Mouse (Mus musculus) E14TG2a.4 (cell line): ENCODE results near the gene Kif16b.
A peak's percentile ranks its signal among the peaks of the same experiment; 100 is the strongest.

ENCODE experiments used
- H3K27me3 ChIP-seq: 2 replicates; pipeline ENCODE4 v1.6.1; 2014; ENCODE audit warnings: low read length, control low read depth; ENCODE audit not compliant: insufficient read depth
- H3K36me3 ChIP-seq: 2 replicates; pipeline ENCODE4 v1.6.1; 2014; ENCODE audit warnings: low read length, control low read depth; ENCODE audit not compliant: insufficient read depth
- H3K4me1 ChIP-seq: replicated peaks from 2 replicates; pipeline ENCODE4 v1.6.1; 2014; ENCODE audit warnings: low read depth, low read length, control low read depth
- H3K4me3 ChIP-seq: replicated peaks from 2 replicates; pipeline ENCODE4 v1.5.1; 2014; ENCODE audit warnings: mild to moderate bottlenecking, low read length
- H3K9me3 ChIP-seq: 2 replicates; pipeline ENCODE4 v1.6.1; 2014; ENCODE audit warnings: low read length, control low read depth
- CTCF ChIP-seq: conservative IDR thresholded peaks from 2 replicates; pipeline ENCODE4 v1.5.1; 2014; ENCODE audit warnings: low read length
- NANOG ChIP-seq: IDR thresholded peaks from 2 replicates; pipeline ENCODE4 v1.6.1; 2014; ENCODE audit warnings: borderline replicate concordance, low read length, mixed read lengths
- POU5F1 ChIP-seq: IDR thresholded peaks from 2 replicates; pipeline ENCODE4 v1.6.1; 2014; ENCODE audit warnings: low read length, borderline replicate concordance

The Kif16b gene

DNA sequence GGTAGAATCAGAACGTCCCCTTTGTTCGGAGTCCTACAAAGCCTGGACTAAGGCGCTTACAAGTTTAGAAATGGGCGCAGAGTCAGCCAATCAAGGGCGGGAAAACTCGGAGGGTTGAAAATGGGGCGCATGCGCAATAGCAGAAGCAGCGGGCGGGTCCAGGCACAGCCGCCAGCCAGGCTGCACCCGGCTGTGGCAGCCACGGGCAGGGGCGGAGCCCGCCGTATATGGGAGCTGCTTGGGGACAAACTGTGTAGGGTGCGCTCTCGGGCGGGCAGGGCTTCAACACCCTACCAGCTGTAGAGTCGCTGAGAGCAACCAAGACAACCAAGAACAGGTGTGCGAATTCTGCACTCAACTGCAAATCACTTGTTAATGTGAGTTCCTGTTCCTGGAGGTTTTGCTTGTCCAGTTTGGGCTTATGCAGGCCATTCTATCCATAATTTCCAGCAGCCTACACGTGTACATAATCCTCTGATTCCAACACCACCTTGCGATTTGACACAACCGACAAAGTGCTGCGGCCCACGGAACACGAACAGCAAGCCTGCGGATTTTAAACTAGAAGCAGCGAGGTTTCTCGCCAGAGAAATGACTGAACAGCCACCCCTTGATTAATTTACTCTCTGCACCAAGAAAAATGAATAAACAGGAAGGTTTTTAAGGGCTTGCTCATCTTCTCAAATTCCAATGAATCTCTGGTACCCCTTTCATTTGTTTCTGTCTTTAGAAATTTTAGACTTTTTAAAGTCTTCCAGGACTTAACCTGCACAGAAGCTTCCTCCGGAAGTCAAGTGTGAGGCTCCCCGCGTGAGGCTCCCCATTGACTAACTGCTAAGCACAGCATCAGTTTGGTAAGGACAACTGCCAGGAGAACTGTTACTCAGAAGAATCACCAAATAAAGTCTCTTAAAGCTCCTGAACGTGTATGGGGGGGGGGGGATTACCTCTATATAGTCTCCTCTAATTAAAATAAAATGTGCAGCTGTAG lies 1.9 kb upstream of the Kif16b start:
- no peak for TF ChIP-seq CTCF
- TF ChIP-seq POU5F1, result no peak
- no peak for TF ChIP-seq NANOG
- Histone ChIP-seq H3K9me3 (no peaks in the 10 kb centered on the region), H3K4me1 (peaks cover 25% of the 10 kb centered on the region), H3K4me3 (peak overlapping the region; percentile 67), H3K27me3 (0 out of 2 replicates have a peak, but pooled peaks cover 3% of the 10 kb centered on the region), H3K36me3 (no peaks in the 10 kb centered on the region)

DNA sequence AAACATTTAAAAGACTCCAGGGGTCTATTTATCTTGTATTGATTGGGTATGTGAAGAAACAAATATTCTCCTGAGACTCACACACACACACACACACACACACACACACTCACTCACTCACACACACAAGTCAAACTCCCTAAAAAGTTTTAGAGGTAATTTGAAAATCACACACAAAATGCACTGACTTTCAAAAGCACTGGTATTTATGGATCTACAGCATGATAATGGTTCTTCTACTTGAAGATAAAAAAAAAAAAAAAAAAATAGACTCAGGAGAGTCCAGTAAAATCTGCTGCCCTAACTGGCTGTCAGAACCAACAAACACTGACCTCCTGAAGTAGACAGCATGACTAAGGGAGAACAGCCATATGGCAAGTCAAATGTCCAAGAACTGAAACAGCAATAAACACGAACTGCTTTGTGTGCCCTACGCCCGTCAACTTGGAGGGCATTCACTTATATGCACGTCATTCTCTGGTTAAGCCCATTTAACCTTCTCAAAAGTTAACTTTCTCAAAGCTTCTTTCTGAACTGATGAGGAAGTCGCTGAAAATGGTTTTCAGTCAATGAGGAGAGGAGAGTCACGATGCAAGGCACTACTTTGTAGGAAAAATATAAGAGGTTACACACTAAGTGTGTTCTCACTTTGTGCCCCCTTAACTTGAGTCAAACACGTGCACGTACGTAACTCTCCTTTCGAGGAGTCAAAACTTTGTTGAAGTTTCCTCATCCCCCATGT lies 1.0 kb downstream of the Kif16b start:
- TF ChIP-seq CTCF, result no peak
- TF ChIP-seq POU5F1, result no peak
- TF ChIP-seq NANOG, result no peak
- Histone ChIP-seq H3K36me3 (no peaks in the 10 kb centered on the region), H3K27me3 (0 out of 2 replicates have a peak, but pooled peaks cover 3% of the 10 kb centered on the region), H3K4me3 (peak overlapping the region; percentile 87), H3K4me1 (peaks cover 25% of the 10 kb centered on the region), H3K9me3 (no peaks in the 10 kb centered on the region)

DNA sequence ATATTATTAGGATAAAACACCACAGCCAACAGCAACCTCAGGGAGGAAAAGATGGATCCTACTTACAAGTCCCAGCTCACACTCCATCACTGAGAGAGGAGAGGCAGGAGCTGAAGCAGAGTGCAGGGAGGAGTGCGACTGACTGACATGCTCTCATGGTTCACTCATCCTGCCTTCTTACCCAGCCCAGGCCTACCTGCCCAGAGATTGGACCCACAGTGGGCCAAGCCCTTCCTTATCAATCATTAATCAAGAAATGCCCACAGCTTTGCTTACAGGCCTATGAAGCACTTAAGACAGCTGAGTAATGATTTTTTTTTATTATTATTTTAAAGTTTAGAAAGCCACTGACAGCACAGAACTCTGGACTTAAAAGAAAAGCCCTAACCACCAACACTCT lies 7.6 kb downstream of the Kif16b start:
- no peak overlapping the region for H3K4me3 ChIP-seq
- no peaks in the 10 kb centered on the region for H3K4me1 ChIP-seq
- H3K27me3 ChIP-seq, result no peaks in the 10 kb centered on the region
- TF ChIP-seq POU5F1 (no peak), NANOG (no peak), CTCF (no peak)
- no peaks in the 10 kb centered on the region for H3K36me3 ChIP-seq
- no peaks in the 10 kb centered on the region for H3K9me3 ChIP-seq

DNA sequence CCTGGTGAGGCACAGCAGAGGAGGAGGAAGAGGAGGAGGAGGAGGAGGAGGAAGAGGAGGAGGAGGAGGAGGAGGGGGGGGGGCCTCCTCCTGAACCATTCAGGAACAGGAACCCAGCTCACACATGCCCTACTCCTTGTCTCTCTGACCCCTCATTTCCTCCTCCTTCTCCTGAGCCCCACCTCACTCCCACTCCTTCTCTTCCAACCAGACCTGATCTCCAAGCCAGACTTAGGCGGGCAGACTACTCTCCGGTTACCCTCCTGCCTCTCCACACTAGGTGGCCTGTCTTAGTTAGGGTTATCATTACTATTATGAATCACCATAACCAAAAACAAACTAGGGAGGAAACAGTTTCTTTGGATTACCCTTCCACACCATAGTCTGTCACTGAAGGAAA lies 10.0 kb downstream of the Kif16b start:
- Histone ChIP-seq H3K36me3 (no peaks in the 10 kb centered on the region), H3K4me3 (no peak overlapping the region)
- TF ChIP-seq CTCF, result no peak
- no peak for TF ChIP-seq POU5F1
- no peak for TF ChIP-seq NANOG

DNA sequence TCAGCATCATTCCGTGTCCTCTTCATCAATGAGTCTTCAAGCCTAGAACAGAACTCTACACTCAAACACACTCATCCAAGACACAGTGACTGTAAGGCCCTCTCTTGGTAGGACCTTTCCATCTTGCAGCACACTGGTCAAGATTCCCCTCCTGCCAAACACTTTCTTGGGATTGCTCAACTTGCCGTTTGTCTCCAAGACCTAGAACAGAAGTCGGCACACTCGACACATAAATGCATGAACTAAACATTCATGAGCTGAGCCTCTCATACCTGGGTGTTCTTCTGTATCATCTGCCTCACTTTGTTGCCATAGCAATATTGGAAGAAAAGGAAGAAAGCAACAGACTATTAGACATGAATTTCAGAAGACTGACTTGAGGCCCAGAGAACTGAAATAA lies 16.9 kb downstream of the Kif16b start:
- H3K36me3 ChIP-seq, result no peaks in the 10 kb centered on the region
- TF ChIP-seq NANOG, result no peak
- 0 out of 2 replicates have a peak, but pooled peaks cover 5% of the 10 kb centered on the region for H3K4me1 ChIP-seq
- H3K27me3 ChIP-seq, result no peaks in the 10 kb centered on the region
- H3K4me3 ChIP-seq, result no peak overlapping the region
- H3K9me3 ChIP-seq, result no peaks in the 10 kb centered on the region

More for the DNA sequence above, 10.0 kb downstream of the Kif16b start:
- Histone ChIP-seq H3K4me1 (no peaks in the 10 kb centered on the region), H3K9me3 (no peaks in the 10 kb centered on the region), H3K27me3 (no peaks in the 10 kb centered on the region)

DNA sequence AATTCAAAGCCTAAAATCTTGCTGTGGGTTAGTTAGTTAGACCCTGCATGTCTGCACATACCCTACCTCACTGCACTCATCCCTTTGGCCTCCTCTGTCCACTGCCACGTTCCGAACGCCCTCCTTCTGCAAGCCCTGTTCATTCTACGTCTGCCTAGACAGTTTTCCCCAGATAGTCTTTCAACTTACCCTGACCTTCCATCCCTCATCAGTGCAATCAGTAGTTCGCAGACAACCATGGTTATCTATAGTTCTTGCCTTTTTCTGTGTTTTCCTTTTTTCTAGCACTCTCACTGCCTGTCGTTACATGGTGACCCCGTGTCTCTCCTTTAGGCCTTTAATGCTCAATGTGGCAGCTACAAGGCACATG lies 17.7 kb downstream of the Kif16b start:
- TF ChIP-seq NANOG, result no peak
- no peak for TF ChIP-seq POU5F1
- no peak for TF ChIP-seq CTCF
- Histone ChIP-seq H3K36me3 (no peaks in the 10 kb centered on the region), H3K27me3 (no peaks in the 10 kb centered on the region), H3K9me3 (no peaks in the 10 kb centered on the region), H3K4me3 (no peak overlapping the region), H3K4me1 (peaks cover 11% of the 10 kb centered on the region)

DNA sequence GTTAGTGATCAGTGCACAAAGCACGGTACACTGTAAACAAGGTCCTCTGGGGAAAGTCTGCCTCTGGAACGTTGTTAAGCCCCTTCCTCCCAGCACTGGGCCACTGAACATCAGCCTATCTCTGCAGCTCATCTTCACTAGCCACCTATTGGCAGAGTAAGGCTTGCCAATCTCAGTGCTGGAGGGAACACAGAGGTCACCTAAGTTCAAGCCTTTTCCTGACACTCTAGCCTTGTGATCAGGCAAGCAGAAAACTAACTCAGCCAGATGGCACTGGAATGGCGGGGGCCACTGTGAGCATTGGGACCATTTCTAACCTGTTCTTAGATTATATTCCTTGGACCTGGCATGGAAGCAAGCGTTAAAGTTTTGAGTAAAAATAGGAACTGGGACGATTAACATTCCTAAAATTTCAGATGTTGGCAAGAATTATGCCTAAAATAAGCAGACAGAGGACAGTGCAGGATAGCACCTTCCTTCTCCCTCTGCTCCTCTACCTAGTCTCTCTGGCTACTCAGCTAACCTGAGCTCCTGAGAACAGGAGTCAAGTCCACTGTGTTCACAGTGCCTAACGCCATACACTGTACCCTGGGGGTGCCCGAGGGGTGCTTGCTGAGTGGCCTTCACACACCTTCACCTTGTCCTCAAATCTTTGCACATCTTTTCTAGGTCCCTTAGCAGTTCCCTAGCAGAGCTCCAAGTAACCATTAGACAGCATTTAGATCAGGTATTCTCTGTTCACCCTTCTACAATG lies 18.3 kb downstream of the Kif16b start:
- H3K27me3 ChIP-seq, result no peaks in the 10 kb centered on the region
- TF ChIP-seq NANOG (no peak), POU5F1 (no peak), CTCF (no peak)
- H3K4me1 ChIP-seq, result peaks cover 17% of the 10 kb centered on the region
- H3K36me3 ChIP-seq, result no peaks in the 10 kb centered on the region
- no peaks in the 10 kb centered on the region for H3K9me3 ChIP-seq
- H3K4me3 ChIP-seq, result no peak overlapping the region

DNA sequence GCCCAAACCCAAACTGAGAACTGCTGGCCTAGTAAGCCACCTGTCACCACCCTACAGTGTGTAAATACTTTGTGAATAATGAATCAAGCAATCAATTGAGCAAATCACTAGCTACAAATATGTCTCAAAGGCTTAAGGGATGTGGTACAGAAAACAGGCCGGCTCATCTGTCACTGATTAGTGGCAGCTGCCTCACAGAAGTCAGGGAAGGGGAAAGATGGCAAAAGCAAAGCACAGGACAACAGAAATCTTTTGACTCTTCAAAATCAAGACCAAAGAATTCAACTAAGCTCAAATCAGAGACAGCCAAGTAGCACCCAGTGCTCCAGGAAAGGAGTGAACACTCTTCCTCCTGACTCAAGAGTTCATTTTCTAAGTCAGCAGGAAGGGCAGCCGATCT lies 18.9 kb downstream of the Kif16b start:
- no peak for TF ChIP-seq NANOG
- Histone ChIP-seq H3K4me1 (peaks cover 21% of the 10 kb centered on the region), H3K9me3 (no peaks in the 10 kb centered on the region), H3K4me3 (no peak overlapping the region), H3K36me3 (no peaks in the 10 kb centered on the region), H3K27me3 (no peaks in the 10 kb centered on the region)
